Mouse (Mus musculus): ENCODE measurements around the gene Alad. TPM values are rescaled to one million over a fixed set of nuclear protein-coding genes. Genes with fewer than 3 reads are reported as not detected.

The Alad gene
- polyA plus RNA-seq, 1 experiment from 2014 or later: 161 TPM

DNA sequence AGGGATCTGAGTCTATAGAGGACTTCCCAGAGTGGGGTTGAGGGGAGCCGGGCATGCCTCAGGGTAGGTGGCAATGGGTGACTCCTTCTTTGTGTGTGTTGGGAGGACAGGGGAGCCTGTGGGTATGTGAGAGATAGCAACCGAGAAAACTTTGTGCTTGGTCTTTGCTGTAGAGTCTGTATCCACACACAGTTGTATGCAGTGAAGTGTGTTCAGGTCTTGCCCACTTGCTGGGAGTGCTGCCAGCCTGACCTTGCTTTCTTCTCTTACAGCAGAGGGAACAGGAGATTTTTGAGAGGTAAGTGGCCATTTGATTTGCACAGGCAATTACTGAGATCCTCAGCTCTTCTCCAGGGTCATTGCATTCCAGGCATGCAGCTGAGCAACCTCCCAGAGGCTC lies 31.8 kb downstream of the Alad start:
- no peak for ATAC-seq (ENCODE audit: low FRiP score, low TSS enrichment)
- Histone ChIP-seq H3K9me3 (ENCODE audit: control insufficient read depth, low read length) (no peaks in the 10 kb centered on the region), H3K27me3 (ENCODE audit: control insufficient read depth, insufficient read depth, low read length) (no peaks in the 10 kb centered on the region), H3K9ac (ENCODE audit: low read length) (no peak overlapping the region), H3K36me3 (ENCODE audit: control insufficient read depth, insufficient read depth, low read length) (no peaks in the 10 kb centered on the region), H3K4me2 (replicated peaks; ENCODE audit: low read depth) (no peak overlapping the region), H3K27ac (replicated peaks) (no peak overlapping the region), H3K4me1 (replicated peaks; ENCODE audit: control insufficient read depth, insufficient read depth) (no peaks in the 10 kb centered on the region), H3K4me3 (ENCODE audit: low read depth, low read length) (no peak overlapping the region)
- DNase-seq (ENCODE audit: low spot score): no peak
- no peak for TF ChIP-seq EP300 (optimal IDR thresholded peaks at IDR 0.05)
- TF ChIP-seq CTCF (IDR thresholded peaks at IDR 0.05; ENCODE audit: low read depth): no peak
- 90% methylated on average over 2 of the region's 2 CpGs for WGBS

DNA sequence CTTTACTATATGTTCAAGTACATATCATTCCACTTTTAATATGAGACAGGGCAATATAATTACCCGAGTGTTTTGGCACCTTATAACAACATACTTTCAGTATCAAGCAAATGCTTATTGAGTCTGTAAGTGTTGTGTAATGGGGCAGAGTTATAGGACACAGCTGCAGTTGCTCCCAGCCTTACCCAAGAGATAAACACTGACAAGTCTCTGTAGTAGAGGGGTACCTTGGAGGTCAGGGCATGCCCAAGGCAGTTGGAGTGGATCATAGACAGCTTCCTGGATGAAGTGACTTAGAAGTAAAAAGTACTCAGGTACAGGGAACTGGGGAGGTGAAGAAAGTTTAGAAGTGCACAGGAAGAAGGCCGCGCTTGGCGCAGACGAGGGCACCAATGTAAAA lies 32.5 kb downstream of the Alad start:
- no peak for TF ChIP-seq EP300 (optimal IDR thresholded peaks at IDR 0.05)
- Histone ChIP-seq H3K4me1 (replicated peaks; ENCODE audit: control insufficient read depth, insufficient read depth) (no peaks in the 10 kb centered on the region), H3K4me2 (replicated peaks; ENCODE audit: low read depth) (no peak overlapping the region), H3K36me3 (ENCODE audit: control insufficient read depth, insufficient read depth, low read length) (no peaks in the 10 kb centered on the region), H3K27ac (replicated peaks) (no peak overlapping the region), H3K27me3 (ENCODE audit: control insufficient read depth, insufficient read depth, low read length) (no peaks in the 10 kb centered on the region), H3K4me3 (ENCODE audit: low read depth, low read length) (no peak overlapping the region), H3K9me3 (ENCODE audit: control insufficient read depth, low read length) (no peaks in the 10 kb centered on the region), H3K9ac (ENCODE audit: low read length) (no peak overlapping the region)
- 81% methylated on average over 5 of the region's 5 CpGs for WGBS
- no peak for DNase-seq (ENCODE audit: low spot score)
- no peak for ATAC-seq (ENCODE audit: low FRiP score, low TSS enrichment)

DNA sequence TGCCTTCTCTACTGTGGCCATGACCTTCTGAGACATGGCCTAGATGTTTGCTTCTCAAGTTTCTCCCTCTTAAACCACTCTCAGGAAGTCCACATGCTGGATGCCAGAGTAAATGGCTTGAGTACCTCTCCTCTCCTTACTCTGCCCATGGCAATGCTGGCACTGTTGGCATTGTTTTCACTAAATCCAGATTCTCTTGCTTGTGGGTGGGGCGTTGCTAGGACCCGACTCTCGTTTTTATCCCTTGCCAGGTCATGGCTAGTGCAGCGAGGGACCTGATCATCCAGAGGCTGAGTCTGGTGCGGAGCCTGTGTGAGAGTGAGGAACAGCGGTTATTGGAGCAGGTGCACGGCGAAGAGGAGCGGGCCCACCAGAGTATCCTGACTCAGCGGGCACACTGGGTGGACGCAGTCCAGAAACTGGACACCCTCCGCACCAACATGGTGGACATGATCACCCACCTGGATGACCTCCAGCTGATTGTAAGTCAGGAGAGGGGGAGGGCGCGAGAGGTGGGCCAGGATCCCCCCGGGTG lies 33.5 kb downstream of the Alad start:
- DNase-seq (ENCODE audit: low spot score): no peak

DNA sequence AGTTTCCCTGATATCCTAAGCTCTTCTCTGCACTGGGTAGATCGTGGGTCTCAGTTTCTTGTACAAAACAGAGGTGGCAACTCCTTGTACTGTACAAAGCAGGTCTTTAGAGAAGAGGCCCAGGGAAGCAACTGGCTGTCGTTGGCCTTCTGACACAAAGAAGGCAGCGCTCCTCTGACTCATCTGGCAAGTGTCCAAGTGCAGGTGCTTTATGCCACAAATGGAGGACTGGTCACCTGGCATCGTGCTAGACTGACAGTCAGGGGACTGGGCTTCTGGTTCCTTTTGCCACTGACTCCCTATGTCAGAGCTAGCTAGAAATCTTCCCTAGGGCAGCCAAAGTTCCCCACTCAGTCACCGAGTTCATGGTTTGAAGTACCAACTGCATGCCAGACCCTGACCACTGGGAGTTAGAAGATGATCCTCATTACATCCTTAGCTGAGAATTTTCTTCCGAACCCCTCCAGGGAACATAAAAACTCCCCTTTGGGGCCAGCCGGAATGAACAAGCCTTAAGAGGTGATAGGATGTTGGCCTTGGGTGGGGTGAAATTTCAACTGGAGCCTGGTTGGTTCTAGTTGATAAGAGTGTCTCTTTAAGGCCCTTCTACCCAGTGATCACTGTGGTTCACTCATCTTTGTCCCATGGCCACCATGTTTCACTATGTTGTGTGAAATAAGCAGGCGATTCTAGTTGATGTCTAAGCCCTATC lies 34.1 kb downstream of the Alad start:
- WGBS: 68% methylated on average over 8 of the region's 8 CpGs
- ATAC-seq (ENCODE audit: low FRiP score, low TSS enrichment) (peak; percentile 65), DNase-seq (ENCODE audit: low spot score) (peak; percentile 76)
- Histone ChIP-seq H3K4me2 (replicated peaks; ENCODE audit: low read depth) (no peak overlapping the region), H3K27me3 (ENCODE audit: control insufficient read depth, insufficient read depth, low read length) (no peaks in the 10 kb centered on the region), H3K36me3 (ENCODE audit: control insufficient read depth, insufficient read depth, low read length) (no peaks in the 10 kb centered on the region), H3K27ac (replicated peaks) (peak overlapping the region; percentile 73), H3K4me3 (ENCODE audit: low read depth, low read length) (no peak overlapping the region), H3K9me3 (ENCODE audit: control insufficient read depth, low read length) (no peaks in the 10 kb centered on the region), H3K4me1 (replicated peaks; ENCODE audit: control insufficient read depth, insufficient read depth) (peaks cover 3% of the 10 kb centered on the region; the same call in 1 of the 2 replicates), H3K9ac (ENCODE audit: low read length) (no peak overlapping the region)
- TF ChIP-seq EP300 (optimal IDR thresholded peaks at IDR 0.05): no peak
- TF ChIP-seq CTCF (IDR thresholded peaks at IDR 0.05; ENCODE audit: low read depth): no peak

More for the DNA sequence above, 33.5 kb downstream of the Alad start:
- Histone ChIP-seq H3K4me2 (replicated peaks; ENCODE audit: low read depth) (no peak overlapping the region), H3K27ac (replicated peaks) (no peak overlapping the region), H3K27me3 (ENCODE audit: control insufficient read depth, insufficient read depth, low read length) (no peaks in the 10 kb centered on the region), H3K9me3 (ENCODE audit: control insufficient read depth, low read length) (no peaks in the 10 kb centered on the region), H3K4me1 (replicated peaks; ENCODE audit: control insufficient read depth, insufficient read depth) (no peaks in the 10 kb centered on the region), H3K9ac (ENCODE audit: low read length) (no peak overlapping the region), H3K4me3 (ENCODE audit: low read depth, low read length) (no peak overlapping the region), H3K36me3 (ENCODE audit: control insufficient read depth, insufficient read depth, low read length) (no peaks in the 10 kb centered on the region)
- TF ChIP-seq EP300 (optimal IDR thresholded peaks at IDR 0.05) (no peak), CTCF (IDR thresholded peaks at IDR 0.05; ENCODE audit: low read depth) (no peak)
- WGBS: 93% methylated on average over 15 of the region's 15 CpGs
- no peak for ATAC-seq (ENCODE audit: low FRiP score, low TSS enrichment)

DNA sequence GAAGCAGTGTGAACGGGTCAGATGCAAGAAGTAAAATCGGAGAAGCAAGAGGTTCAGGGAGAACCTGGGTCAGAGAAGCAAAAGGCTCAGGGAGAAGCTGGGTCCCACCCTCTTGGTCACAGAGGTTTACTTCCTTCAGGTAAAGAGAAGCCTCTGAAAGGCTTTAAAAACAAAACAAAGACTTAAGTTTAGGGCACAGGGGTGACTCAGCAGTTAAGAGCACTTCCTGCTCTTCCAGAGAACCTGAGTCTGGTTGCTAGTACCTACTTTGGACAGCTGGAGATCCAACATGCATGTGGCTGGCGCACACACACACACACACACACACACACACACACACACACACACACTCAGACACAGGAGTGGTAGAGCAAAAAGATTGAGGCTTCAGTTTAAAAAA lies 34.8 kb downstream of the Alad start:
- H3K27ac ChIP-seq (replicated peaks): peak overlapping the region; percentile 73
- peak; percentile 56 for ATAC-seq (ENCODE audit: low FRiP score, low TSS enrichment)

More for the DNA sequence above, 34.8 kb downstream of the Alad start:
- H3K36me3 ChIP-seq (ENCODE audit: control insufficient read depth, insufficient read depth, low read length): no peaks in the 10 kb centered on the region
- DNase-seq (ENCODE audit: low spot score): no peak
- no peak overlapping the region for H3K4me2 ChIP-seq (replicated peaks; ENCODE audit: low read depth)
- H3K27me3 ChIP-seq (ENCODE audit: control insufficient read depth, insufficient read depth, low read length): no peaks in the 10 kb centered on the region
- no peak for TF ChIP-seq EP300 (optimal IDR thresholded peaks at IDR 0.05)
- no peak for TF ChIP-seq CTCF (IDR thresholded peaks at IDR 0.05; ENCODE audit: low read depth)
- H3K9ac ChIP-seq (ENCODE audit: low read length): no peak overlapping the region
- no peak overlapping the region for H3K4me3 ChIP-seq (ENCODE audit: low read depth, low read length)
- 74% methylated on average over 3 of the region's 3 CpGs for WGBS
- H3K9me3 ChIP-seq (ENCODE audit: control insufficient read depth, low read length): no peaks in the 10 kb centered on the region
- peaks cover 3% of the 10 kb centered on the region; the same call in 1 of the 2 replicates for H3K4me1 ChIP-seq (replicated peaks; ENCODE audit: control insufficient read depth, insufficient read depth)

Data from stomach, postnatal 0 days (tissue).